Mouse (Mus musculus): ENCODE data around the gene Pdpn. TPM values are rescaled to one million over a fixed set of nuclear protein-coding genes. Genes with fewer than 3 reads are reported as not detected.

Gene Pdpn
- polyA plus RNA-seq, 1 experiment, result 184 TPM

DNA sequence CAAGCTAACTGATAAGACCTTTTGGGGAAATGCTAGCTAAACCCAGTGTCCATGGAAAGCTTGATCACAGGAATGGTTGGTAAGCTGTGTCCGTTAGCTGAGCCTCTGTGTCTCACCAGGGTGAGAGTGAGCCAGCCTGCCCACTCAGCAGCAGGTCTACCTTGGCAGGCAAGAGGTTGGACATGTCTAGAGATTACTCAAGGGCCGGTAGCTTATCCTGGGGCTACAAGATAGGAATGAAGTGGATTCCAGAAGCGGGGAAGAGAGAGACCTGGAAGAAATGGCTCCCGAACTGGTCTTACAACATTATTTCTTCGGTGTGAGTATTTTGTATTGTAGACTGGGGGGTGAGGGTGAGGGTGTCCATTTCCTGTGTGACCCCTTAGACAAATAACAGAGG lies 1.7 kb upstream of the Pdpn start:
- Histone ChIP-seq H3K27ac (ENCODE audit: insufficient read depth, low read length) (no peak overlapping the region), H3K4me1 (ENCODE audit: control insufficient read depth, insufficient read depth, low read length) (peaks cover 5% of the 10 kb centered on the region; the same call in 1 of the 2 replicates), H3K4me3 (ENCODE audit: insufficient read depth, low read length) (no peak overlapping the region)
- TF ChIP-seq POLR2A (IDR thresholded peaks at IDR 0.05; ENCODE audit: low read depth, low read length), result no peak
- TF ChIP-seq CTCF (IDR thresholded peaks at IDR 0.05; ENCODE audit: borderline replicate concordance, insufficient read depth, low read length), result no peak

DNA sequence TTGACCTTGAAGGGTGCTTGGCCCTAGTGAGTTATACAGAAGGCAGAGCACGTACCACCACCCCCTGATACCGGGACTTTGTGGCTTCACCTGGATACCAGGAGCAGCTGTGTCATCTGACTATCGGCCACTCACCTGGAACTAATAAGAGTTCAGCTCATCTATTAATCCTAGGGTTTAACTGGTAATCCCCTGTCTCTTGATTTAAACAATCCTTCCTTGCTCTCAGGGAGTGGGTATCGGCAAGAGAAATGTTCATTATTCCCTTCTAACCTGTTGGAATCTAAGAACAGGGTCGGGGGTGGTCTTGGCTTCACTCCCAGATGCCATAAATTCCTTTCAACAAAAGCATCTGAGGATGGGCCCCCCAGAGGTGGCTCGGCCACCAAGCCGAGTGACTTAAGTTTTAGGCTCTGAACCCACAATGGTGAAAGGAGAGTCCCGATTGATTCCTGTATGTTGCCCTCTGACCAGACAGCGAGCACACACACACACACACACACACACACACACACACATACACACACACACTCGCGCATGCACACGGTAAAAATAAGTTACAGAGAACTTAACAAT lies 837 bp upstream of the Pdpn start:
- H3K27ac ChIP-seq (ENCODE audit: insufficient read depth, low read length), result no peak overlapping the region
- TF ChIP-seq POLR2A (IDR thresholded peaks at IDR 0.05; ENCODE audit: low read depth, low read length) (no peak), CTCF (IDR thresholded peaks at IDR 0.05; ENCODE audit: borderline replicate concordance, insufficient read depth, low read length) (no peak)
- peak overlapping the region; percentile 72 for H3K4me3 ChIP-seq (ENCODE audit: insufficient read depth, low read length)
- peaks cover 12% of the 10 kb centered on the region for H3K4me1 ChIP-seq (ENCODE audit: control insufficient read depth, insufficient read depth, low read length)

DNA sequence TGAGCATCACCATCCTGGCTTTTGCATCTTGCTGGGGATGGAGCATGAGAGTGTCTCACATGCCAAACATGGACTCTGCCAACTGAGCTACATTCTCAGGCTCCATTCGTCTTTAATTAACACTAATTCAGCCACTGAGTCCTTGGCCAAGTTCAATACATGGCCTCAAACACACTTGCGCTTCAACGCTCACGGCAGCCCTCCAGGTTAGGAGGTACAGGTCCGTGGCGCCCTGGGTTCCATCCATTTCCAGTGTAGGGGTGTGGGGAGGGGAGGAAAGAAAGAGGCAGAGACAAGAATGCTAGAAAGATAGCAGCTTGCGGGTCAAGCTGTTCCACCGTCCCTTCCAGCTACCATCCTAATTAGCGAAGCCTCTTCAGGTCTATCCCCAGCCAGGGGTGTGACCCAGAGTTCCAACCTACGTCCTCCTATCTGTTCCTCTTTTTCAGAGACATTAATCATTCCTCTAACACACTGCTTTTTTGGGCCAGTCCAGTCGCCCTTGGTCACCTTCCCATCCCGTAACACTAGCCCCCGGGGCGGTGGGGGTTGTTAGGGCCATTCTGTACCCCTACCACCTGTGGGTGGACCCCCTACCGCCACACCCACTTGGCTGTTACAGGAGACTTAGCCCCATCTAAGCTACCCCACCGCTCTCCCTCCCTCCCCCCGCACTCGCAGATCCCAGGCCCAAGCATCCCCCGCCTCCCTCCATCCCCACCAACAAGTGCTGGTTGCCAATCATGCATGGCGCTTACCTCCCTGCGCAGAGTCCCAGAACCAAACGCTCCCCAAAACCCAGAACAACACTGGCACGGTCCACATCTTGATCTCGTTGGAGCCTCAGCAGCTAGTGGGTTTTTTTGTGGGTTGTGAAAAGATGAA lies 691 bp downstream of the Pdpn start:
- Histone ChIP-seq H3K4me3 (ENCODE audit: insufficient read depth, low read length) (peak overlapping the region; percentile 72), H3K4me1 (ENCODE audit: control insufficient read depth, insufficient read depth, low read length) (peaks cover 14% of the 10 kb centered on the region), H3K27ac (ENCODE audit: insufficient read depth, low read length) (0 out of 2 replicates have a peak overlapping the region, but pooled peaks have one; percentile 15)
- TF ChIP-seq POLR2A (IDR thresholded peaks at IDR 0.05; ENCODE audit: low read depth, low read length), result no peak
- no peak for TF ChIP-seq CTCF (IDR thresholded peaks at IDR 0.05; ENCODE audit: borderline replicate concordance, insufficient read depth, low read length)

DNA sequence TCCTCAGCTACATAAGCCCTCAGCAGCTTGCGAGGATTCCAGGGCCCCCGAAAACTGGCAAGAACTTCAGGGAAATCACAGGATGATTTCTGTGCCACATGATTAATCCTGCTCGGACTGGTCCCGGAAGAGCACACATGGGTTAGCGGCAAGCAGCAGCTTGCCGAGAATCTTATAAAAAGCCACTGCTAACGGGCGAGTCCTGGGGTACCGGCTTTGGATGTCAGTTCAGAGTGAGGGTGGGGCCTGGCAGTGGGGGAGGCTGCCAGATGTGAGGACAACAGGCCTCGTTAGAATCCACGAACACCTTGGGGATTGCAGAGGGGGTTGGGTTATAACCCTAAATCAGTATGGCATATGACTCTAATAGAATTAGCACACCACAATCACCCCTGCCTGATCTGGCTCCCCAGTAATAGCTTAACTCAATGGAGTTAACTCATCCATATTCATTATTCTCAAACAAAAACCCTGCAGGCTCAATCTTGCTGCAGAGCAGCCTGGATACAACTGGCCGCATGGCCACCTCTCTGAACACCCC lies 2.3 kb downstream of the Pdpn start:
- Histone ChIP-seq H3K4me1 (ENCODE audit: control insufficient read depth, insufficient read depth, low read length) (peaks cover 14% of the 10 kb centered on the region), H3K27ac (ENCODE audit: insufficient read depth, low read length) (peak overlapping the region; percentile 50), H3K4me3 (ENCODE audit: insufficient read depth, low read length) (peak overlapping the region; percentile 46)
- TF ChIP-seq CTCF (IDR thresholded peaks at IDR 0.05; ENCODE audit: borderline replicate concordance, insufficient read depth, low read length) (no peak), POLR2A (IDR thresholded peaks at IDR 0.05; ENCODE audit: low read depth, low read length) (0 out of 2 replicates have a peak, but pooled peaks have one; percentile 13)

DNA sequence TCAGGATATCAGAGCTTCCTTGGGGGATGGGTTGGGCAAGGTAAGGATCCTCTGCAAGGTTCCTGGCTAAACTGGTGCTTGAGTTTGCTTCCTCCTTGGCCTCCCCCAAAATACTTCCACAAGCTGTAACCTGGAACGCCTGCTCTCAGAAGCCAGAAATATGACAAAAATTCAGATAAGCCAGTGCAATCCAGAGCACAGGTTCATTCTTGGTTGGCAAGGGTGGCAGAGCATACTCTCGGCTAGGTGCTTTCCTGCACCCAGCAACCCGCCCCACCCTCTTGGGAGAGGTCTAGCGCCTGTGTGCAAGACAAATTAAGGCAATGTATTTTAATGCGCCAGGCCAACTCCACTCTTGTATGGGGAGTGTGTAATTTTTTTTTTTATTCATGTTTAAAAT lies 3.2 kb downstream of the Pdpn start:
- no peak for TF ChIP-seq CTCF (IDR thresholded peaks at IDR 0.05; ENCODE audit: borderline replicate concordance, insufficient read depth, low read length)
- TF ChIP-seq POLR2A (IDR thresholded peaks at IDR 0.05; ENCODE audit: low read depth, low read length), result no peak
- Histone ChIP-seq H3K4me3 (ENCODE audit: insufficient read depth, low read length) (no peak overlapping the region), H3K27ac (ENCODE audit: insufficient read depth, low read length) (0 out of 2 replicates have a peak overlapping the region, but pooled peaks have one; percentile 8), H3K4me1 (ENCODE audit: control insufficient read depth, insufficient read depth, low read length) (peaks cover 14% of the 10 kb centered on the region)

DNA sequence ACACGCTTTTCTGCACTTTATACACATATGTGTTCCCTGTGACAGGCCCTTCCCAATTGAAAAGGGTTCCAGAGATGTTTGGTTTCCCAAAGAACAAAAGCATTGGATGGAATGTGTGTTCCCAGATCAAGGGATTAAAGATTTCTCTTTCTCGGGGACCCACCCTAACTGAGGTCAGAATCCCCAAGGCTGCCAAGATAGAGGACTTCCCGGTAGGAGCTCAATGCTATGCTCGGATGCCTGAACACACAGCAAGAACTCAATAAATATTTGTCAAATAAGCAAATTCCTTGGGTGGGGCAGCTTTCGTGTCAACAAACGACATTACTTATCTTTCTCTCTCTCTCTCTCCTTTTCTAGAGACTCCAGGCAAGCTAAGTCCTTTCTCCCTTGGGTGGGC lies 5.0 kb downstream of the Pdpn start:
- Histone ChIP-seq H3K4me3 (ENCODE audit: insufficient read depth, low read length) (no peak overlapping the region), H3K4me1 (ENCODE audit: control insufficient read depth, insufficient read depth, low read length) (peaks cover 20% of the 10 kb centered on the region), H3K27ac (ENCODE audit: insufficient read depth, low read length) (peak overlapping the region; percentile 35; the same call in 1 of the 2 replicates)
- TF ChIP-seq POLR2A (IDR thresholded peaks at IDR 0.05; ENCODE audit: low read depth, low read length) (no peak), CTCF (IDR thresholded peaks at IDR 0.05; ENCODE audit: borderline replicate concordance, insufficient read depth, low read length) (no peak)

DNA sequence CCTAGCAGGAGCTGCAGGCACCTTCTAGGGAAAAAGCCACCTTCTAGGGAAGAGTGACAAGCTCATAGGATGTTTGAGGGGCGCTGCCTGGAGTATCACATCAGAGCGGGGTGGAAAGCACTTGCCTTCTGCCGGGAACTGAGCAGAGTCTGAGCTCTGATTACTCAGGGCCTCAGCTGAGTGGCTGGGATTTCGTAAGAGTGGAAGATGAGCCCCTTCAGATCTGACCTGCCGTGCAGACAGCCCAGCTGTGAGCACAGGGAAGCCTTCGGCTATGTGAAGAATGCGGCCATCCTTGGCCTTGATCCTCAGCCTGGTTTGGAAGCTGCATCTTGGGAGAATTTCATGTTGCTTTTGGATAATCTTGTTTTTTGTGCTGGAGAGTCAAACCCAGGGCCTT lies 10.5 kb downstream of the Pdpn start:
- Histone ChIP-seq H3K4me1 (ENCODE audit: control insufficient read depth, insufficient read depth, low read length) (peaks cover 14% of the 10 kb centered on the region), H3K27ac (ENCODE audit: insufficient read depth, low read length) (peak overlapping the region; percentile 93), H3K4me3 (ENCODE audit: insufficient read depth, low read length) (no peak overlapping the region)
- TF ChIP-seq POLR2A (IDR thresholded peaks at IDR 0.05; ENCODE audit: low read depth, low read length) (no peak), CTCF (IDR thresholded peaks at IDR 0.05; ENCODE audit: borderline replicate concordance, insufficient read depth, low read length) (no peak)

DNA sequence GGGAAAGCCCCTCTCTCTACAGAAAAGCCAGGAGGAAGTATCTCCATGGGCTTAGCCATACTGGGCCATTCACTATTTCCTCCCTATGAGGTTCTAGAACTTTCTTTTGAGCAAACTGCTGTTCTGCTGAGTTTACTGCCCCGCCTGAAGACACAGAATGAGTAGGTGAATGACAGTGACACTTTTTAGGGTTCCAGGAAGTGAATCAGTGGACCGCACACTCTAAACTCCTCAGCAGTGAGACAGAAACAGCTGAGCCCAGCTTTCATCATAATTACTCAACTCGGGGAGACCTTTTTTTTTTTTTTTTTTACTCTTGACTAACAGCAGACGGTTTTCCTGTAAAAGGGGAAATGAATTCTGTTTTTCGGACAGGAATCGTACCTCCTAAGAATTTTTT lies 10.9 kb downstream of the Pdpn start:
- Histone ChIP-seq H3K4me3 (ENCODE audit: insufficient read depth, low read length) (no peak overlapping the region), H3K27ac (ENCODE audit: insufficient read depth, low read length) (peak overlapping the region; percentile 93), H3K4me1 (ENCODE audit: control insufficient read depth, insufficient read depth, low read length) (peaks cover 14% of the 10 kb centered on the region)
- TF ChIP-seq POLR2A (IDR thresholded peaks at IDR 0.05; ENCODE audit: low read depth, low read length) (no peak), CTCF (IDR thresholded peaks at IDR 0.05; ENCODE audit: borderline replicate concordance, insufficient read depth, low read length) (no peak)

DNA sequence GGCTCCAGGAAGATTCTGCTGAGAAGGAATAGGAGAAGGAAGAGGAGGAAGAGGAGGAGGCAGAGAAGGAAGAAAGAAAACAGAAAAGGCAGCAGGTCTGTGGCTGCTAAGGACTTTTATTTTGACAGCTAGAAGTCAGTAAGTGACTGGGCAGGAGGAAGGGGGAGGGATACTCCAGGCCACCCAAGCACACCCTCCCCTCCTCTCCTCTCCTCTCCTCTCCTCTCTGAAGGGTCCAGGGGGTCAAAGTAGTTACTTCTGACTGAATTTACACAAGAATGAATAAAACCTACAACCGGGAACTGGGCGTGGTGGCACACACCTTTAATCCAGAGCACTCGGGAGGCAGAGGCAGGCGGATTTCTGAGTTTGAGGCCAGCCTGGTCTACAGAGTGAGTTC lies 12.3 kb downstream of the Pdpn start:
- TF ChIP-seq CTCF (IDR thresholded peaks at IDR 0.05; ENCODE audit: borderline replicate concordance, insufficient read depth, low read length) (no peak), POLR2A (IDR thresholded peaks at IDR 0.05; ENCODE audit: low read depth, low read length) (no peak)
- H3K4me1 ChIP-seq (ENCODE audit: control insufficient read depth, insufficient read depth, low read length), result peaks cover 14% of the 10 kb centered on the region
- H3K27ac ChIP-seq (ENCODE audit: insufficient read depth, low read length), result no peak overlapping the region
- H3K4me3 ChIP-seq (ENCODE audit: insufficient read depth, low read length), result no peak overlapping the region

DNA sequence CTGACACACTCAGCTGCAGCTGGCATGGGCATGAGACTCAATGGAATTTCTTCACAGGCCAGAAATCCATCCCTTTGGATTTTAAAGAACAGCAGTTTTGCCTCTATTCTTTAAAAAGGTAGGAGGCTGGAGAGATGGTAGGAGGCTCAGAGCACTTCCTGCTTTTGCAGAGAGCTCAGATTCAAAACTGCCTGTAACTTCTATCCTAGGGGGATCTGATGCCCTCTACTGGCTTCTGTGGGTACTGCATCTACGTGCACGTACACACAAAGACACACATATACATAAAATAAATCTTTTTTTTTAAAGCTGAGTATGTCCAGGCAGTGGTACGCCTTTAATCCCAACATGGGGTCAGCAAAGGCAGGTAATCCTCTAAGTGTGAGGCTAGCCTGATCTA lies 19.2 kb downstream of the Pdpn start:
- Histone ChIP-seq H3K4me1 (ENCODE audit: control insufficient read depth, insufficient read depth, low read length) (peaks cover 16% of the 10 kb centered on the region), H3K4me3 (ENCODE audit: insufficient read depth, low read length) (no peak overlapping the region), H3K27ac (ENCODE audit: insufficient read depth, low read length) (peak overlapping the region; percentile 66)
- TF ChIP-seq POLR2A (IDR thresholded peaks at IDR 0.05; ENCODE audit: low read depth, low read length) (no peak), CTCF (IDR thresholded peaks at IDR 0.05; ENCODE audit: borderline replicate concordance, insufficient read depth, low read length) (no peak)
